9 mouse cellular contexts compared by ENCODE assay signal in genomic region chr13:55830833-55831721, GRCm38 (mm10). TPM values are rescaled to one million over a fixed set of nuclear protein-coding genes. Genes with fewer than 3 reads are reported as not detected.
DNase-seq lines count a peak whose midpoint lies in the region; ATAC-seq and TF ChIP-seq lines count a peak whose summit lies in the region.
"Had no signal": no experiment of that assay in that cellular context is flagged by ENCODE, and none has a peak within 500 bp of the region (broad histone marks: within the 10 kb centered on the region; RNA-seq: fewer than 3 reads in every experiment).

No protein-coding gene starts in this region.

- peak overlapping the region; percentile 17; the same call in 1 of the 2 replicates for H3K4me3 ChIP-seq in forebrain, embryonic 15.5 days
- peak overlapping the region; percentile 67 for H3K4me3 ChIP-seq in limb, embryonic 14.5 days (replicated peaks; ENCODE audit: low read length)
- peak overlapping the region; percentile 64 for H3K4me3 ChIP-seq in stomach, embryonic 15.5 days (replicated peaks)

- H3K27ac ChIP-seq in forebrain, embryonic 15.5 days (replicated peaks), result no peak overlapping the region
- peak overlapping the region; percentile 93 for H3K27ac ChIP-seq in limb, embryonic 14.5 days (replicated peaks; ENCODE audit: low read depth, low read length)
- H3K27ac ChIP-seq in stomach, embryonic 15.5 days, result peak overlapping the region; percentile 96

- H3K4me2 ChIP-seq in forebrain, embryonic 15.5 days (replicated peaks), result peak overlapping the region; percentile 11; the same call in 1 of the 2 replicates
- H3K4me2 ChIP-seq in limb, embryonic 14.5 days (replicated peaks; ENCODE audit: low read depth, low read length, severe bottlenecking), result peak overlapping the region; percentile 66
- H3K4me2 ChIP-seq in stomach, embryonic 15.5 days, result peak overlapping the region; percentile 53

- H3K4me1 ChIP-seq in forebrain, embryonic 15.5 days, result peaks cover 21% of the 10 kb centered on the region
- peaks cover 19% of the 10 kb centered on the region for H3K4me1 ChIP-seq in limb, embryonic 14.5 days (ENCODE audit: control insufficient read depth, insufficient read depth, low read length)
- H3K4me1 ChIP-seq in stomach, embryonic 15.5 days, result peaks cover 18% of the 10 kb centered on the region; the same call in 1 of the 2 replicates

- H3K36me3 ChIP-seq in forebrain, embryonic 15.5 days, result no peaks in the 10 kb centered on the region
- peaks cover 19% of the 10 kb centered on the region for H3K36me3 ChIP-seq in limb, embryonic 14.5 days (ENCODE audit: control insufficient read depth, insufficient read depth, low read length)
- no peaks in the 10 kb centered on the region for H3K36me3 ChIP-seq in stomach, embryonic 15.5 days

- peak; percentile 42 for DNase-seq in retina, postnatal 1 day
- no peak for DNase-seq in retina, embryonic 14.5 days (ENCODE audit: low spot score)
- DNase-seq in limb, embryonic 14.5 days (ENCODE audit: low spot score), result peak; percentile 79
- no peak for DNase-seq in right cerebral cortex, adult 2 months (ENCODE audit: low spot score in 2 of 2)
- no peak for DNase-seq in layer of hippocampus, postnatal 10 days (ENCODE audit: low spot score in 2 of 2)

- H3K9ac ChIP-seq in forebrain, embryonic 15.5 days (replicated peaks), result no peak overlapping the region
- peak overlapping the region; percentile 92 for H3K9ac ChIP-seq in limb, embryonic 14.5 days (ENCODE audit: low read depth, low read length, severe bottlenecking)
- peak overlapping the region; percentile 86 for H3K9ac ChIP-seq in stomach, embryonic 15.5 days

- no peak for ATAC-seq in forebrain, embryonic 15.5 days (replicated peaks)
- peak; percentile 69 for ATAC-seq in limb, embryonic 14.5 days (ENCODE audit: low FRiP score, low read depth)
- peak; percentile 66 for ATAC-seq in stomach, embryonic 15.5 days (ENCODE audit: insufficient read depth, low FRiP score, low read depth)
- ATAC-seq in megakaryocyte-erythroid progenitor cell, adult 5-6 weeks (replicated peaks; ENCODE audit: low FRiP score, low TSS enrichment, poor library complexity, severe bottlenecking), result no peak

- peaks cover 87% of the 10 kb centered on the region for H3K27me3 ChIP-seq in forebrain, embryonic 15.5 days
- H3K27me3 ChIP-seq in limb, embryonic 14.5 days (ENCODE audit: control insufficient read depth, insufficient read depth, low read length), result peaks cover 84% of the 10 kb centered on the region
- peaks cover 45% of the 10 kb centered on the region for H3K27me3 ChIP-seq in stomach, embryonic 15.5 days (replicated peaks)

- no peak for TF ChIP-seq POLR2A in limb, embryonic 14.5 days (IDR thresholded peaks at IDR 0.05; ENCODE audit: borderline replicate concordance, extremely low read depth, insufficient read depth, insufficient read length)

- 2% methylated on average over 71 of the region's 82 CpGs for WGBS in forebrain, embryonic 15.5 days
- WGBS in limb, embryonic 14.5 days, result 2% methylated on average over 40 of the region's 82 CpGs
- WGBS in stomach, embryonic 15.5 days, result under 1% methylated on average over 53 of the region's 82 CpGs

- no peaks in the 10 kb centered on the region for H3K9me3 ChIP-seq in forebrain, embryonic 15.5 days
- H3K9me3 ChIP-seq in limb, embryonic 14.5 days (ENCODE audit: control insufficient read depth, low read length), result no peaks in the 10 kb centered on the region
- no peaks in the 10 kb centered on the region for H3K9me3 ChIP-seq in stomach, embryonic 15.5 days

RNA-seq across cellular contexts. Expression of gene Pitx1, which starts 4.9 kb away (rescaled TPM):
- not detected in 2 replicates for polyA plus RNA-seq in forebrain, embryonic 15.5 days (2015; fragmentation: Nextera tagmentation; extraction: Ambion mirVana)
- 59.5 and 94.8 TPM in 2 replicates for polyA plus RNA-seq in limb, embryonic 14.5 days (2012; rRNA removed)
- polyA plus RNA-seq in limb, embryonic 14.5 days (2014; fragmentation: Nextera tagmentation; extraction: Ambion mirVana), result 63.1 and 84.6 TPM in 2 replicates
- polyA plus RNA-seq in stomach, embryonic 15.5 days (2015; fragmentation: Nextera tagmentation; extraction: Ambion mirVana), result 138 and 168 TPM in 2 replicates
- total RNA-seq in layer of hippocampus, postnatal 10 days (2021), result not detected
- total RNA-seq in megakaryocyte-erythroid progenitor cell, adult 5-6 weeks (2014; fragmentation: Nextera tagmentation), result not detected in 2 replicates
- total RNA-seq in megakaryocyte-erythroid progenitor cell, adult 5-6 weeks (2017), result not detected in 2 replicates
- polyA plus RNA-seq: neural tube, embryonic 14.5 days had no signal

RNA-seq across cellular contexts. Expression of gene Catsper3, which starts 46.7 kb away (rescaled TPM):
- polyA plus RNA-seq in forebrain, embryonic 15.5 days (2015; fragmentation: Nextera tagmentation; extraction: Ambion mirVana), result not detected in 2 replicates
- 0.18 TPM in 2 replicates for polyA plus RNA-seq in limb, embryonic 14.5 days (2012; rRNA removed)
- 0.15 TPM in 1 of 2 replicates, not detected in the other for polyA plus RNA-seq in limb, embryonic 14.5 days (2014; fragmentation: Nextera tagmentation; extraction: Ambion mirVana)
- polyA plus RNA-seq in stomach, embryonic 15.5 days (2015; fragmentation: Nextera tagmentation; extraction: Ambion mirVana), result 0.10 TPM in 1 of 2 replicates, not detected in the other
- total RNA-seq in layer of hippocampus, postnatal 10 days (2021), result under 1 TPM in 1 of 2 experiments, not detected in 1; 0.37 TPM
- not detected in 2 replicates for total RNA-seq in megakaryocyte-erythroid progenitor cell, adult 5-6 weeks (2014; fragmentation: Nextera tagmentation)
- total RNA-seq in megakaryocyte-erythroid progenitor cell, adult 5-6 weeks (2017), result not detected in 2 replicates
- polyA plus RNA-seq: neural tube, embryonic 14.5 days had no signal

Comparison
In these comparisons a context has a peak if more than half of its experiments do, and no peak if none do; other contexts are left out.
1. DNase-seq: peak in retina, postnatal 1 day (single experiment) and limb, embryonic 14.5 days (single experiment); none in retina, embryonic 14.5 days (single experiment), right cerebral cortex, adult 2 months (0 of 2) and layer of hippocampus, postnatal 10 days (0 of 2).
2. ATAC-seq: peak in limb, embryonic 14.5 days (single experiment) and stomach, embryonic 15.5 days (single experiment); none in forebrain, embryonic 15.5 days (single experiment) and megakaryocyte-erythroid progenitor cell, adult 5-6 weeks (single experiment).
3. H3K4me2 ChIP-seq: peak in every context shown above with its lines; median percentile 66 in limb, embryonic 14.5 days; 53 in stomach, embryonic 15.5 days; 11 in forebrain, embryonic 15.5 days.
4. H3K4me3 ChIP-seq: peak in every context shown above with its lines; median percentile 67 in limb, embryonic 14.5 days; 64 in stomach, embryonic 15.5 days; 17 in forebrain, embryonic 15.5 days.
5. RNA of gene Pitx1, which starts 4.9 kb away (polyA plus RNA-seq): 138 to 168 TPM in stomach, embryonic 15.5 days and 59.5 to 94.8 TPM in limb, embryonic 14.5 days; not detected in forebrain, embryonic 15.5 days; every median in the first group is over 10 times any median in the second.